Mouse (Mus musculus) gastrocnemius, adult 2 months (tissue): Measurements from ENCODE around the gene Tbc1d8b. TPM values are rescaled to one million over a fixed set of nuclear protein-coding genes. Genes with fewer than 3 reads are reported as not detected.

Experiments used
- DNase-seq: peaks from one replicate; pipeline ENCODE4 v3.0.0; 2022
- H3K27ac ChIP-seq: fragments of 200-600 bp; 2 replicates; pipeline ENCODE4 v1.8.1; 2022; ENCODE audit warnings: mild to moderate bottlenecking
- H3K4me3 ChIP-seq: fragments of 200-600 bp; 2 replicates; pipeline ENCODE4 v1.8.1; 2022; ENCODE audit warnings: mild to moderate bottlenecking, moderate library complexity
- CTCF ChIP-seq: fragments of 200-600 bp; IDR thresholded peaks from 2 replicates; pipeline ENCODE4 v1.8.1; 2022; ENCODE audit warnings: antibody characterized with exemption, mild to moderate bottlenecking, moderate library complexity
- intact Hi-C: fragments of 180-260 bp; cut with DNase I; formaldehyde crosslinking; loops from one replicate; pipeline ENCODE4 v1.15.1; 2025
- total RNA-seq, 2 experiments: library from RNA; stranded (reverse); gene quantifications; 2 replicates each; pipeline ENCODE4 v1.2.3; 2021

Tbc1d8b gene
- total RNA-seq, 2 experiments from 2014 or later: 4.4 to 4.6 TPM

GRCm38 (mm10) chrX:139782278-139783044 lies 97.7 kb downstream of the Tbc1d8b start, which contains the start of gene Ripply1:
Gene Ripply1 (minus strand): TSS chrX:139782353.
- Histone ChIP-seq H3K4me3 (no peak within 1 kb of the TSS), H3K27ac (no peak within 1 kb of the TSS)
- no peak for TF ChIP-seq CTCF
- intact Hi-C loops: no loop called here
- no peak for DNase-seq

- intact Hi-C loops: no loop called here
- peak; percentile 72 for DNase-seq
- no peak for TF ChIP-seq CTCF
- Histone ChIP-seq H3K27ac (no peak overlapping the region), H3K4me3 (no peak overlapping the region)
Observed at GRCm38 (mm10) chrX:139783045-139783422, 98.2 kb downstream of the Tbc1d8b start.

- no peak for DNase-seq
Observed at GRCm38 (mm10) chrX:139785764-139786163, 101.0 kb downstream of the Tbc1d8b start.

GRCm38 (mm10) chrX:139794072-139794845 lies 109.5 kb downstream of the Tbc1d8b start:
- H3K27ac ChIP-seq: no peak overlapping the region
- intact Hi-C loops: no loop called here
- no peak overlapping the region for H3K4me3 ChIP-seq
- TF ChIP-seq CTCF: no peak
- DNase-seq: no peak

More at GRCm38 (mm10) chrX:139785764-139786163, 101.0 kb downstream of the Tbc1d8b start:
- intact Hi-C loops: no loop called here
- no peak for TF ChIP-seq CTCF
- Histone ChIP-seq H3K4me3 (no peak overlapping the region), H3K27ac (no peak overlapping the region)

- no peak for DNase-seq
- intact Hi-C loops: no loop called here
- no peak overlapping the region for H3K4me3 ChIP-seq
- H3K27ac ChIP-seq: no peak overlapping the region
- TF ChIP-seq CTCF: no peak
Observed at GRCm38 (mm10) chrX:139796037-139796436, 111.2 kb downstream of the Tbc1d8b start.

- H3K4me3 ChIP-seq: no peak overlapping the region
- no peak for TF ChIP-seq CTCF
- intact Hi-C loops: no loop called here
- DNase-seq: no peak
- H3K27ac ChIP-seq: no peak overlapping the region
Observed at GRCm38 (mm10) chrX:139797875-139798274, 113.1 kb downstream of the Tbc1d8b start.

- Histone ChIP-seq H3K27ac (no peak overlapping the region), H3K4me3 (no peak overlapping the region)
- TF ChIP-seq CTCF: no peak
- DNase-seq: no peak
- intact Hi-C loops: no loop called here
Observed at GRCm38 (mm10) chrX:139799953-139800352, 115.2 kb downstream of the Tbc1d8b start.

- intact Hi-C loops: no loop called here
- no peak within 1 kb of the TSS for H3K4me3 ChIP-seq
- TF ChIP-seq CTCF: no peak
- DNase-seq: no peak
- H3K27ac ChIP-seq: no peak within 1 kb of the TSS
Observed at GRCm38 (mm10) chrX:139800406-139800878, 115.6 kb downstream of the Tbc1d8b start, which contains the start of gene Cldn2. Gene Cldn2 (plus strand): TSS chrX:139800828.

Other genes starting within 250 kb of the Tbc1d8b start
- gene D330045A20Rik, start 204.6 kb upstream of the Tbc1d8b start, total RNA-seq: under 1 TPM in 1 of 2 experiments, not detected in 1; 0.25 TPM
- 10 to 100 TPM; 14.7 to 26.6 TPM for gene Rnf128, start 121.7 kb upstream of the Tbc1d8b start, total RNA-seq
- gene Gm15013, start 29.5 kb downstream of the Tbc1d8b start, total RNA-seq: not detected
- gene Ripply1, start 97.4 kb downstream of the Tbc1d8b start, total RNA-seq: not detected
- gene Cldn2, start 115.8 kb downstream of the Tbc1d8b start, total RNA-seq: not detected
- gene Morc4, start 186.7 kb downstream of the Tbc1d8b start, total RNA-seq: 1 to 10 TPM; 4.0 to 4.3 TPM